Mouse (Mus musculus) midbrain, embryonic 11.5 days (tissue): Measurements from ENCODE around the gene Rps26. TPM values are rescaled to one million over a fixed set of nuclear protein-coding genes. Genes with fewer than 3 reads are reported as not detected.

Experiments used
- ATAC-seq: fragments of 200-750 bp; cut with Nextera tagmentation; 2 replicates; pipeline ENCODE4 v1.8.0; 2017; ENCODE audit warnings: moderate TSS enrichment, moderate library complexity; ENCODE audit not compliant: low FRiP score
- DNase-seq: peaks from one replicate; pipeline ENCODE4 v3.0.0; 2015; ENCODE audit warnings: low spot score; ENCODE audit errors: missing footprints
- H3K27ac ChIP-seq: fragments of 300-500 bp; sonication (generic); 2 replicates; pipeline ENCODE4 v1.5.1; 2014; ENCODE audit warnings: low read depth, low read length
- H3K27me3 ChIP-seq: fragments of 300-500 bp; sonication (generic); 2 replicates; pipeline ENCODE4 v1.6.1; 2014; ENCODE audit warnings: mild to moderate bottlenecking, low read length, moderate library complexity, mixed read lengths; ENCODE audit not compliant: control insufficient read depth, insufficient read depth
- H3K36me3 ChIP-seq: fragments of 300-500 bp; sonication (generic); 2 replicates; pipeline ENCODE4 v1.6.1; 2014; ENCODE audit warnings: mild to moderate bottlenecking, low read length, moderate library complexity, mixed read lengths; ENCODE audit not compliant: control insufficient read depth, insufficient read depth
- H3K4me1 ChIP-seq: fragments of 300-500 bp; sonication (generic); 2 replicates; pipeline ENCODE4 v1.6.1; 2014; ENCODE audit warnings: low read length; ENCODE audit not compliant: control insufficient read depth, insufficient read depth
- H3K4me2 ChIP-seq: fragments of 300-500 bp; sonication (generic); 2 replicates; pipeline ENCODE4 v1.6.1; 2014; ENCODE audit warnings: mild to moderate bottlenecking, moderate library complexity
- H3K4me3 ChIP-seq: fragments of 300-500 bp; sonication (generic); 2 replicates; pipeline ENCODE4 v1.5.1; 2014; ENCODE audit warnings: low read depth, low read length
- H3K9ac ChIP-seq: fragments of 300-500 bp; sonication (generic); 2 replicates; pipeline ENCODE4 v1.6.1; 2014; ENCODE audit warnings: low read length
- H3K9me3 ChIP-seq: fragments of 300-500 bp; sonication (generic); 2 replicates; pipeline ENCODE4 v1.6.1; 2016; ENCODE audit warnings: low read length; ENCODE audit not compliant: control insufficient read depth
- WGBS: fragments of 180-500 bp; shearing (Covaris S2); extraction: QIAGEN DNeasy Blood & Tissue Kit; methylation state at CpG from one replicate; pipeline ENCODE4 v1.1.7; 2014; 5-methylcytosine and 5-hydroxymethylcytosine counted together
- microRNA-seq: library from miRNA; unstranded; fragments of <30 nt; microRNA quantifications from one replicate; pipeline ENCODE4, GENCODE M21; 2017
- polyA plus RNA-seq: library from polyadenylated mRNA; unstranded; fragments of >200 nt; fragmentation: Nextera tagmentation; extraction: Ambion mirVana; gene quantifications from 2 replicates; pipeline ENCODE4 v1.2.1, GENCODE M21; 2014

The Rps26 gene
- polyA plus RNA-seq, 1 experiment from 2014 or later, result 638 TPM

- Histone ChIP-seq H3K36me3 (no peaks in the 10 kb centered on the region), H3K27me3 (peaks cover 32% of the 10 kb centered on the region), H3K4me2 (no peak overlapping the region), H3K4me3 (no peak overlapping the region), H3K9me3 (no peaks in the 10 kb centered on the region), H3K9ac (no peak overlapping the region), H3K4me1 (peaks cover 5% of the 10 kb centered on the region; the same call in 1 of the 2 replicates), H3K27ac (no peak overlapping the region)
- ATAC-seq, result no peak
- 10% methylated on average over 1 of the region's 1 CpGs for WGBS
- no peak for DNase-seq
These were observed 40.0 kb downstream of the Rps26 start for GRCm38 (mm10) chr10:128586546-128586945.

GRCm38 (mm10) chr10:128584386-128584785, 42.2 kb downstream of the Rps26 start:
- Histone ChIP-seq H3K27me3 (peaks cover 28% of the 10 kb centered on the region), H3K9ac (no peak overlapping the region), H3K4me2 (no peak overlapping the region), H3K4me3 (no peak overlapping the region), H3K4me1 (peaks cover 4% of the 10 kb centered on the region; the same call in 1 of the 2 replicates), H3K27ac (no peak overlapping the region), H3K9me3 (no peaks in the 10 kb centered on the region), H3K36me3 (no peaks in the 10 kb centered on the region)
- DNase-seq (no peak), ATAC-seq (no peak)
- 12% methylated on average over 4 of the region's 4 CpGs for WGBS

- Histone ChIP-seq H3K4me1 (no peaks in the 10 kb centered on the region), H3K9me3 (no peaks in the 10 kb centered on the region), H3K9ac (no peak overlapping the region), H3K27me3 (peaks cover 21% of the 10 kb centered on the region), H3K4me2 (no peak overlapping the region), H3K27ac (no peak overlapping the region), H3K36me3 (no peaks in the 10 kb centered on the region), H3K4me3 (no peak overlapping the region)
- WGBS, result 20% methylated on average over 7 of the region's 7 CpGs
- DNase-seq (no peak), ATAC-seq (no peak)
These were observed 42.9 kb downstream of the Rps26 start for GRCm38 (mm10) chr10:128583644-128584043.

GRCm38 (mm10) chr10:128579731-128580130, 46.8 kb downstream of the Rps26 start:
- 88% methylated on average over 4 of the region's 4 CpGs for WGBS
- Histone ChIP-seq H3K4me3 (no peak overlapping the region), H3K4me1 (no peaks in the 10 kb centered on the region)

GRCm38 (mm10) chr10:128579298-128579697, 47.2 kb downstream of the Rps26 start:
- no peak overlapping the region for H3K9ac ChIP-seq
- H3K4me3 ChIP-seq, result no peak overlapping the region
- H3K4me2 ChIP-seq, result no peak overlapping the region
- no peaks in the 10 kb centered on the region; the same call in 1 of the 2 replicates for H3K9me3 ChIP-seq
- no peak for ATAC-seq
- H3K4me1 ChIP-seq, result no peaks in the 10 kb centered on the region
- H3K36me3 ChIP-seq, result no peaks in the 10 kb centered on the region
- H3K27ac ChIP-seq, result no peak overlapping the region
- no peaks in the 10 kb centered on the region for H3K27me3 ChIP-seq
- DNase-seq, result no peak
- WGBS, result 77% methylated on average over 3 of the region's 3 CpGs

More at GRCm38 (mm10) chr10:128579731-128580130, 46.8 kb downstream of the Rps26 start:
- ATAC-seq (no peak), DNase-seq (no peak)
- Histone ChIP-seq H3K4me2 (no peak overlapping the region), H3K27ac (no peak overlapping the region), H3K9me3 (no peaks in the 10 kb centered on the region; the same call in 1 of the 2 replicates), H3K9ac (no peak overlapping the region), H3K27me3 (no peaks in the 10 kb centered on the region), H3K36me3 (no peaks in the 10 kb centered on the region)

GRCm38 (mm10) chr10:128578330-128578729, 48.2 kb downstream of the Rps26 start:
- WGBS, result 81% methylated on average over 11 of the region's 11 CpGs
- ATAC-seq (no peak), DNase-seq (no peak)
- Histone ChIP-seq H3K27ac (no peak overlapping the region), H3K9me3 (no peaks in the 10 kb centered on the region; the same call in 1 of the 2 replicates), H3K4me1 (no peaks in the 10 kb centered on the region), H3K9ac (no peak overlapping the region), H3K36me3 (no peaks in the 10 kb centered on the region), H3K27me3 (no peaks in the 10 kb centered on the region), H3K4me3 (no peak overlapping the region), H3K4me2 (no peak overlapping the region)

- DNase-seq, result no peak
- Histone ChIP-seq H3K9ac (no peak overlapping the region), H3K27ac (no peak overlapping the region), H3K4me3 (no peak overlapping the region), H3K27me3 (no peaks in the 10 kb centered on the region), H3K36me3 (no peaks in the 10 kb centered on the region), H3K4me2 (no peak overlapping the region), H3K4me1 (no peaks in the 10 kb centered on the region), H3K9me3 (no peaks in the 10 kb centered on the region; the same call in 1 of the 2 replicates)
- ATAC-seq, result no peak
- 98% methylated on average over 2 of the region's 2 CpGs for WGBS
These were observed 51.5 kb downstream of the Rps26 start for GRCm38 (mm10) chr10:128575063-128575462.

Small RNAs within 50 kb of the gene (microRNA-seq; reads per million reads assigned to microRNA genes)
- not detected for gene Mir6917

Other genes starting within 250 kb of the Rps26 start
- 7.5 and 8.6 TPM in 2 replicates for gene Ankrd52, start 249.6 kb downstream of the Rps26 start, polyA plus RNA-seq
- gene Slc39a5, start 225.5 kb downstream of the Rps26 start, polyA plus RNA-seq, result not detected in 2 replicates
- 131 and 154 TPM in 2 replicates for gene Nabp2, start 215.3 kb downstream of the Rps26 start, polyA plus RNA-seq
- gene Rnf41, start 215.1 kb downstream of the Rps26 start, polyA plus RNA-seq, result 43.1 and 43.8 TPM in 2 replicates
- 124 and 138 TPM in 2 replicates for gene Smarcc2, start 167.5 kb downstream of the Rps26 start, polyA plus RNA-seq
- 683 and 746 TPM in 2 replicates for gene Myl6, start 132.6 kb downstream of the Rps26 start, polyA plus RNA-seq
- gene Myl6b, start 128.1 kb downstream of the Rps26 start, polyA plus RNA-seq, result 3.4 and 3.7 TPM in 2 replicates
- gene Esyt1, start 100.9 kb downstream of the Rps26 start, polyA plus RNA-seq, result 15.6 and 18.1 TPM in 2 replicates
- 16.0 and 19.0 TPM in 2 replicates for gene Zc3h10, start 79.0 kb downstream of the Rps26 start, polyA plus RNA-seq
- gene Rpl41, start 77.4 kb downstream of the Rps26 start, polyA plus RNA-seq, result 2,670 and 2,991 TPM in 2 replicates
- 241 and 249 TPM in 2 replicates for gene Pa2g4, start 60.8 kb downstream of the Rps26 start, polyA plus RNA-seq
- gene Erbb3, start 37.1 kb downstream of the Rps26 start, polyA plus RNA-seq, result 0.49 and 0.77 TPM in 2 replicates
- gene Ikzf4, start 19.2 kb upstream of the Rps26 start, polyA plus RNA-seq, result 3.8 and 4.2 TPM in 2 replicates
- 12.5 and 12.7 TPM in 2 replicates for gene Suox, start 47.3 kb upstream of the Rps26 start, polyA plus RNA-seq
- gene Rab5b, start 69.5 kb upstream of the Rps26 start, polyA plus RNA-seq, result 80.1 and 82.6 TPM in 2 replicates
- 2.2 and 3.1 TPM in 2 replicates for gene Pmel, start 77.4 kb upstream of the Rps26 start, polyA plus RNA-seq
- gene Cdk2, start 78.3 kb upstream of the Rps26 start, polyA plus RNA-seq, result 98.9 and 99.1 TPM in 2 replicates
- gene Dgka, start 118.1 kb upstream of the Rps26 start, polyA plus RNA-seq, result 5.4 and 5.7 TPM in 2 replicates
- 43.5 and 48.1 TPM in 2 replicates for gene Pym1, start 121.1 kb upstream of the Rps26 start, polyA plus RNA-seq
- gene Mmp19, start 164.2 kb upstream of the Rps26 start, polyA plus RNA-seq, result 0.26 and 0.33 TPM in 2 replicates
- gene Dnajc14, start 177.3 kb upstream of the Rps26 start, polyA plus RNA-seq, result 36.3 and 40.3 TPM in 2 replicates
- 17.4 and 18.6 TPM in 2 replicates for gene Tmem198b, start 177.6 kb upstream of the Rps26 start, polyA plus RNA-seq
- gene Sarnp, start 190.6 kb upstream of the Rps26 start, polyA plus RNA-seq, result 279 and 283 TPM in 2 replicates
- gene Ormdl2, start 194.9 kb upstream of the Rps26 start, polyA plus RNA-seq, result 64.4 and 70.6 TPM in 2 replicates